Mouse (Mus musculus): ENCODE measurements around the gene Larp4. TPM values are rescaled to one million over a fixed set of nuclear protein-coding genes. Genes with fewer than 3 reads are reported as not detected.
"Not testable (repeated sequence)": the region's sequence is repeated elsewhere in the genome, so short reads cannot be mapped to it uniquely, and the experiment has no call there.

The Larp4 gene
- 0.04 and 0.12 TPM in 2 replicates for polyA plus RNA-seq (2012)

DNA sequence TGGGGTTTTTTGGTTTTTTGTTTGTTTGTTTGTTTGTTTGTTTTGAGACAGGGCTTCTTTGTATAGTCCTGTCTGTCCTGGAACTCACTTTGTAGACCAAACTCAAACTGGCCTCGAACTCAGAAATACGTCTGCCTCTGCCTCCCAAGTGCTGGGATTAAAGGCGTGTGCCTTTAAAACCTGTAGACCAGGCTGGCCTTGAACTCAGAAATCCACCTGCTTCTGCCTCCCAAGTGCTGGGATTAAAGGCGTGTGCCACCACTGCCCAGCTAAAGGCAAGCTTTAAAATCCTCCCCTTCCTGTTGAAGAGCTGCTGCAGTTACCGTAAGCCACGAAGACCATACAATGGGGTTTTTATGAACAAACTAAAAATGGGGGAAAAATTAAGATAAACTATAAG lies at the start of gene Larp4:
Gene Larp4 (plus strand): TSS at position 301 of the 400 bp plus-strand sequence.
- H3K36me3 ChIP-seq (ENCODE audit: control insufficient read depth); H3K27me3 ChIP-seq (ENCODE audit: control insufficient read depth); H3K4me3 ChIP-seq (replicated peaks); H3K9me3 ChIP-seq (ENCODE audit: control insufficient read depth, low read length): not testable (repeated sequence)
- peaks cover 21% of the 10 kb centered on the region for H3K4me1 ChIP-seq (ENCODE audit: control insufficient read depth)

DNA sequence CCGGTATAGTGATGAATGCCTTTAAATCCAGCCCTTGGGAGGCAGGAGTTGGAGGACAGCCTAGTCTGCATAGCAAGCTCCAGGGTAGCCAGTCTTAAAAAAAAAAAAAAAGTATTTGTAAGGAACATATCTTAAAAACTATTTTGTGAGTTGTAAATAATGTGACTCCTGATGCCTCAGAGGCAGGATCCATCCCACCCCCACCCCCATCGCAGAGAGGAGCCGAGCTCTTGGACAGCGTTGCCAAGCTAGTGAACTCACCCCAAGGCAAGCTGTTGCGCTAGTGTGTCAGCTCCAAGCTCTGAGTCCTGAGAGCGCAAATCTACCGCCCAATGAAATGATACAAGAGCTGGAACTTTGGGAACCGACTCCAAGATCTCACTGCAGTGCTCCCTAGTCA lies 38.6 kb upstream of the Larp4 start:
- H3K36me3 ChIP-seq (ENCODE audit: control insufficient read depth), result no peaks in the 10 kb centered on the region
- TF ChIP-seq GATA1 (IDR thresholded peaks at IDR 0.05; ENCODE audit: low read length) (no peak), TAL1 (IDR thresholded peaks at IDR 0.05; ENCODE audit: low read length) (no peak)
- H3K4me1 ChIP-seq (ENCODE audit: control insufficient read depth), result no peaks in the 10 kb centered on the region
- H3K9me3 ChIP-seq (ENCODE audit: control insufficient read depth, low read length), result no peaks in the 10 kb centered on the region
- H3K4me3 ChIP-seq (replicated peaks), result no peak overlapping the region
- H3K27me3 ChIP-seq (ENCODE audit: control insufficient read depth), result no peaks in the 10 kb centered on the region

DNA sequence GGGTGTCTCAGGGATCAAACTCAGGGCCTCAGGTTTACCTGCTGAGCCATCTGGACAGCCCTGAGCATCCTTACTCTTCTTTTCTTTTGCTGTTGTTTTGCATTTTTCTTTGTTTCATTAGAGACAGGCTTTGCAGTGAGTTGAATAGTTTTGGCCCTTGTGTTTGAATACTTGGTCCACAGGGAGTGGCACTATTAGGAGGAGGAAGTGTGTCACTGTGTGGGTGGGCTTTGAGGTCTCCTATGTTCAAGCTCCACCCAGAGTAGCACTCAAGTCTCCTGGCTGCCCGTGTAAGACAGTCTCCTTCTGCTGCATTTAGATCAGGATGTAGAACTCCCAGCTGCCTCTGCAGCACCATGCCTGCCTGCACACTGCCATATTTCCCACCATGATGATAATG lies 35.4 kb upstream of the Larp4 start:
- Histone ChIP-seq H3K4me3 (replicated peaks) (no peak overlapping the region), H3K36me3 (ENCODE audit: control insufficient read depth) (no peaks in the 10 kb centered on the region), H3K9me3 (ENCODE audit: control insufficient read depth, low read length) (no peaks in the 10 kb centered on the region), H3K27me3 (ENCODE audit: control insufficient read depth) (no peaks in the 10 kb centered on the region), H3K4me1 (ENCODE audit: control insufficient read depth) (no peaks in the 10 kb centered on the region)
- TF ChIP-seq GATA1 (IDR thresholded peaks at IDR 0.05; ENCODE audit: low read length) (no peak), TAL1 (IDR thresholded peaks at IDR 0.05; ENCODE audit: low read length) (no peak)

DNA sequence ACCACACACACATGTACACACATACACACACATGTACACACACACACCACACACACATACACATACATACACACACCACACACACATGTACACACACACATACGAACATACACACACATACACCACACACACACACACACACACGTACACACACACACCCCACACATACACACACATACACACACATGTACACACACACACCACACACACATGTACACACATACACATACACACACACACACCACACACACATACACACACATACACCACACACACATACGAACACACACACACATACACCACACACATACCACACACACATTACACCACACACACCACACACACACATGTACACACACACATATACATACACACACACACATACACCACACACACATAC lies 33.2 kb upstream of the Larp4 start:
- no peak overlapping the region for H3K4me3 ChIP-seq (replicated peaks)
- no peaks in the 10 kb centered on the region for H3K36me3 ChIP-seq (ENCODE audit: control insufficient read depth)
- no peaks in the 10 kb centered on the region for H3K4me1 ChIP-seq (ENCODE audit: control insufficient read depth)
- no peaks in the 10 kb centered on the region for H3K9me3 ChIP-seq (ENCODE audit: control insufficient read depth, low read length)
- H3K27me3 ChIP-seq (ENCODE audit: control insufficient read depth), result no peaks in the 10 kb centered on the region
- no peak for TF ChIP-seq GATA1 (IDR thresholded peaks at IDR 0.05; ENCODE audit: low read length)
- no peak for TF ChIP-seq TAL1 (IDR thresholded peaks at IDR 0.05; ENCODE audit: low read length)

DNA sequence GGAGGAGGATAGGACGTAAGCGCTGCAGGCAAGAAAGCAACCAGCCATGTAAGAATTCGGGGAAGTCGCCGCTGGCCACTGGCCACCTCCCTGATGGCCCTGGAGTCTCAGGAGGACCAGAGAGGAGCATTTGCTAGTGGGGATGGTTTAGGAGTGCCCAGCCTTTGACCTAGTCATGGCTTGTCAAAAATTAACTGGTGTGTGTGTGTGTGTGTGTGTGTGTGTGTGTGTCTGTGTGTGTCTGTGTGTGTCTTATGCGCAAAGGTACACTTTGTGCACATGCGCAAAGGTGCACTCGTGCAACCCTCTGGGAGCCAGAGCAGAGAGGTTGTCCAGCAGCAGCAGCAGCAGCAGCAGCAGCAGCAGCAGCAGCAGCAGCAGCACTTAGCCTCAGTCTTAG lies 32.0 kb upstream of the Larp4 start:
- H3K9me3 ChIP-seq (ENCODE audit: control insufficient read depth, low read length), result no peaks in the 10 kb centered on the region
- H3K27me3 ChIP-seq (ENCODE audit: control insufficient read depth), result no peaks in the 10 kb centered on the region
- no peaks in the 10 kb centered on the region for H3K4me1 ChIP-seq (ENCODE audit: control insufficient read depth)
- no peak for TF ChIP-seq GATA1 (IDR thresholded peaks at IDR 0.05; ENCODE audit: low read length)
- TF ChIP-seq TAL1 (IDR thresholded peaks at IDR 0.05; ENCODE audit: low read length), result no peak
- H3K4me3 ChIP-seq (replicated peaks), result no peak overlapping the region
- no peaks in the 10 kb centered on the region for H3K36me3 ChIP-seq (ENCODE audit: control insufficient read depth)

DNA sequence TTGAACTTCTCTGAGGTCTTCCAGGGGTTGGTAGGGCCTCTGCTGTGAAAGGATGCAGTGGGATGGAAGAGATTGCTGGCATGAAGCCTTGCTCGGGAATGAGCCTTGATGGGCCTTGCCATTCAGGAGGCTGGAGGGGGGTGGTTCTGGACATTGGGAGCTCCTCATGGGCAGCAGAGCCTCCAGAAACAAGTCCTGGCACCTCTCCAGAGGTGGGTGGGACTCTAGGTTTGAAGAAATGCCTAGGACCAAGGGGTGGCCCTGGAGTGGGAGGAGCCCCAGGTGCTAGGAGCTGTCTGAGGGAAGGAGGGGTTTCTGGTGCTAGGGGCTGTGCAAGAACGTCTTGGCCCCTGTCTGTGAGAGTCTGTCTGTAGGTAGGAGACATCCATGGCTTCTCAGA lies 29.4 kb upstream of the Larp4 start:
- peaks cover 10% of the 10 kb centered on the region for H3K9me3 ChIP-seq (ENCODE audit: control insufficient read depth, low read length)
- H3K36me3 ChIP-seq (ENCODE audit: control insufficient read depth), result no peaks in the 10 kb centered on the region
- no peaks in the 10 kb centered on the region for H3K4me1 ChIP-seq (ENCODE audit: control insufficient read depth)
- no peaks in the 10 kb centered on the region for H3K27me3 ChIP-seq (ENCODE audit: control insufficient read depth)
- no peak overlapping the region for H3K4me3 ChIP-seq (replicated peaks)
- no peak for TF ChIP-seq GATA1 (IDR thresholded peaks at IDR 0.05; ENCODE audit: low read length)

DNA sequence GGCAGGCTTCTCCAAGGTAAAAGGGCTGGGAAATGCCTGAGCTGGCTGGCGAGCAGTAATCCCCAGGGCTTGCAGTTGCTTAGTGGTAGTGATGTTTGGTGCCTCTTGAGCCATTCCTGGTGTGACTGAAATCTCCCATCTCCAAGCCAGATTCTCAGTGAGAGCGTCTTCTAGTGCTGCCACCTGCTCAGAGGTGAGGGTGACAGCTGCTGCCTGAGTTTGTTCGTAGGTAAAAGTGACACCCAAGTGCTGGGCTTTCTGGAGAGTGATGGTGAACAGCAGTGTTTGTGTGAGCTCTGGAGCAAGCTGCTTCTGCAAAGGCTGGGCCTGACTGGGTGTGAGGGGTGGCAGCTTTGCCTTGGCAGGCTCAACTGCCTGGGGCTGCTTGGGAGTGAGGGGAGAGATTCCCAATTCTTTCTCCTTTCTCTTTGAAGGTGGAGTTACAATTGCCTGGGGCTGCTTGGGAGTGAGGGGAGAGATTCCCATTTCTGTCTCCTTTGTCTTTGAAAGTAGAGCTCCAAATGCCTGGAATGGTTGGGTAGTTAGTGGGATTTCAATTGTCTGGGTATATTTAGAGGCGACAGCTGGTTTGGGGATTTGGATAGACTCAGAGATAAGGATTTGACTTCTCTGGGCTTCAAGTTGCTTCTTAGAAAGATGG lies 28.8 kb upstream of the Larp4 start:
- Histone ChIP-seq H3K9me3 (ENCODE audit: control insufficient read depth, low read length) (peaks cover 13% of the 10 kb centered on the region), H3K4me3 (replicated peaks) (no peak overlapping the region), H3K27me3 (ENCODE audit: control insufficient read depth) (no peaks in the 10 kb centered on the region), H3K36me3 (ENCODE audit: control insufficient read depth) (no peaks in the 10 kb centered on the region), H3K4me1 (ENCODE audit: control insufficient read depth) (no peaks in the 10 kb centered on the region)
- TF ChIP-seq GATA1 (IDR thresholded peaks at IDR 0.05; ENCODE audit: low read length) (no peak), TAL1 (IDR thresholded peaks at IDR 0.05; ENCODE audit: low read length) (no peak)

DNA sequence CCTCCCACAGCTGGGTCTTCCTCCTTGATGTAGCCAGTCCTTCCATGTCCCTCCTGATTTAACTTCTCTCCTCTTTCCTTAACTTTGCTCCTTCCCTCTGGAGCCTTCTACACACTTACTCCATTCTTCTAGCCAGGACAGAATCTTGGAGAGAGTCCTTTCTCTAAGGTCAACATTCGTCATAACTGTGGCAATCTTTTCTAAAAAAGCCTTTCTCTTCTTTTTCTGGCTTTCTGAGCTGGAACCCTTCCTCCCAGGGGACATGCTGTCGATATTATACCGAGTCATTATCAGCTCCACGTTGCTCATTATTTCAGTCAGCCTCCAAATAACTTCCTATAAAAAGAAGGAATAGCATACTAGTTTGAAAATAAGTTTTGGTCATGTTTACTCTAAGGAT lies 14.5 kb upstream of the Larp4 start:
- Histone ChIP-seq H3K9me3 (ENCODE audit: control insufficient read depth, low read length) (no peaks in the 10 kb centered on the region), H3K36me3 (ENCODE audit: control insufficient read depth) (no peaks in the 10 kb centered on the region), H3K4me3 (replicated peaks) (no peak overlapping the region), H3K4me1 (ENCODE audit: control insufficient read depth) (no peaks in the 10 kb centered on the region), H3K27me3 (ENCODE audit: control insufficient read depth) (no peaks in the 10 kb centered on the region)
- no peak for TF ChIP-seq TAL1 (IDR thresholded peaks at IDR 0.05; ENCODE audit: low read length)
- TF ChIP-seq GATA1 (IDR thresholded peaks at IDR 0.05; ENCODE audit: low read length), result no peak

DNA sequence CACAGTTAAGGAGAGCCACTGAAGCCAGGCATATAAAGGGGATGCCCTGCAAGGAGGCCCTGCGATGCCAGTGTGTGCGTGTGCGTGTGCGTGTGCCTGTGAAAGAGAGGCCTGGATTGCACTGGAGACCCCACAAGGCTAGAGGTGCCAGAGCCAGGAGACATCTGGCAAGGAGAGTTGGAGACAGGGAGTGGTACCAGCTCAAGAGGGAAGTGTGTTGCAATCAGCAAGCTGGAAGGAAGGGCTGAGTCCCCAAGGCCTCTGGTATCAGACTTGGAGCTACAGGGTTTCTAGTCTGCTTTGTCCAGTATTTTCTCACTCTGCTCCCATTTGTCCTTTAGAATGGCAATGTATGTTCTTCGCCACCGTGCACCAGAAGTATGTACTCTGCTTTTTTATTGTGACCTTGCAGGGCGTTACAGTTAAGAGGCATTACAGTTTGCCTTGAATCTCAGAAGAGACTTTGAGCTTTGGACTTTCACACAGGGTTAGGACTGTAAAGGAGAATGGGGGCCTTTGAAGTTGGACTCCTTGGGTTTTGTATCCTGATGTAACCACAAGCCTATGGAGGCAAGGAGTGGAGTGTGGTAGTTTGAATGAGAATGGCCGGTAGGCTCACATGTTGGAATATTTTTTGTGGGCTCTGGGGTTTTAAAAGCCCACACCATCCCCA lies 4.6 kb upstream of the Larp4 start:
- H3K4me1 ChIP-seq (ENCODE audit: control insufficient read depth), result peaks cover 5% of the 10 kb centered on the region; the same call in 1 of the 2 replicates
- TF ChIP-seq GATA1 (IDR thresholded peaks at IDR 0.05; ENCODE audit: low read length) (no peak), TAL1 (IDR thresholded peaks at IDR 0.05; ENCODE audit: low read length) (no peak)
- no peaks in the 10 kb centered on the region for H3K9me3 ChIP-seq (ENCODE audit: control insufficient read depth, low read length)
- no peak overlapping the region for H3K4me3 ChIP-seq (replicated peaks)
- H3K27me3 ChIP-seq (ENCODE audit: control insufficient read depth), result peaks cover 3% of the 10 kb centered on the region; the same call in 1 of the 2 replicates
- no peaks in the 10 kb centered on the region for H3K36me3 ChIP-seq (ENCODE audit: control insufficient read depth)

Data from erythroblast, embryonic 14.5 days (primary cell).